Mouse (Mus musculus): ENCODE results near the gene Cercam.

DNA sequence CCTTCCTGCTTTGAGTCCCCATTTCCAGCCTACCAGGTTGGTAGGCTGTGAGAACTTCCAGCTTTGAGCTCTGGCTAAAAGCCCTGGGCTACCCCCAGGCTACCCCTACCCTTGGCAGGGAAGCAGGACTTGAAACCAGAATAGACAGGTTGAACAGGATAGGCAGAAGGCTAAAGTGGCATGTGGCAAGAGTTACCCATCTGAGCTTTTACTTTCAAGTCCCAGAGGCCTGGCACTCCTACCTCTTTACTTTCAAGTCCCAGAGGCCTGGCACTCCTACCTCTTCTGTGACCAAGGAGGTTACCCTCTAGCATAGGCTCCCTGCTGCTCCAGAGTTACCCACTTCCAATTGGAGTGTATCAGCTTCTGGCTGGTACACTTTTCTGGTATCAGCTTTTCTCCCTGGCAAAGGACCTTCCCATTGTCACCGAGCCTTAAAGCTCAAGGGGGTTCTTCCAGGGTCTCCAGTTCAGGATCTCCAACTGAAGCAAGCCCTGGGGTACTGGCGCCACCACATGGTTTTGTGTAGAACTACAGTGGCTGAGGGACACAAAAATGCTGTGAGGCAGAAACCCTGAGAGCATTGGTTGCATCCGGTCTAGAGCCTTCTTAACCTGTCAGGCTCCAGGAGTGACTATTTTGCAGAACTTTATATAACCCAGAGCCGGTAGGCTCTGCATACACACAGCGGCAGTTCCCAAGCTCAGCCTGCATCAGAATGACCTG, 10.1 kb upstream of the Cercam start:
- TF ChIP-seq CTCF (IDR thresholded peaks at IDR 0.05; ENCODE audit: borderline replicate concordance, insufficient read depth, low read depth, low read length) = peak; percentile 48; the same call in 1 of the 2 replicates
- no peak for TF ChIP-seq POLR2A (IDR thresholded peaks at IDR 0.05; ENCODE audit: borderline replicate concordance, insufficient read depth, low read length)

All from cerebellum, adult 2 months (tissue).